In genomic region chr9:68727166-68727855, GRCm38 (mm10) we compare ENCODE assay signal across 28 mouse cellular contexts.
DNase-seq lines count a peak whose midpoint lies in the region; ATAC-seq lines count a peak whose summit lies in the region.
"Had no signal": no experiment of that assay in that cellular context is flagged by ENCODE, and none has a peak within 500 bp of the region (broad histone marks: within the 10 kb centered on the region; RNA-seq: fewer than 3 reads in every experiment).

No protein-coding gene starts in this region.

- no peaks in the 10 kb centered on the region for H3K36me3 ChIP-seq in heart, embryonic 11.5 days (ENCODE audit: control insufficient read depth, insufficient read depth, low read length)
- peaks cover 5% of the 10 kb centered on the region; the same call in 1 of the 2 replicates for H3K36me3 ChIP-seq in hindbrain, embryonic 10.5 days
- H3K36me3 ChIP-seq: embryonic facial prominence, embryonic 12.5 days; forebrain, embryonic 15.5 days; hindbrain, embryonic 15.5 days; lung, embryonic 15.5 days; neural tube, embryonic 12.5 days had no signal

- H3K9me3 ChIP-seq in heart, embryonic 11.5 days (replicated peaks; ENCODE audit: control insufficient read depth, low read length) = no peaks in the 10 kb centered on the region
- H3K9me3 ChIP-seq in hindbrain, embryonic 10.5 days = peaks cover 7% of the 10 kb centered on the region
- H3K9me3 ChIP-seq: forebrain, embryonic 15.5 days; lung, embryonic 15.5 days had no signal

- no peak overlapping the region for H3K4me3 ChIP-seq in heart, embryonic 11.5 days (ENCODE audit: low read depth, low read length)
- H3K4me3 ChIP-seq in hindbrain, embryonic 10.5 days = no peak overlapping the region
- H3K4me3 ChIP-seq: embryonic facial prominence, embryonic 12.5 days; forebrain, embryonic 10.5 days; forebrain, embryonic 15.5 days; heart, embryonic 13.5 days; hindbrain, embryonic 15.5 days; limb, embryonic 13.5 days; lung, embryonic 15.5 days; myocyte; neural tube, embryonic 12.5 days had no signal

- no peak overlapping the region for H3K9ac ChIP-seq in heart, embryonic 11.5 days (ENCODE audit: low read depth, low read length)
- H3K9ac ChIP-seq: embryonic facial prominence, embryonic 12.5 days; forebrain, embryonic 15.5 days; heart, embryonic 13.5 days; hindbrain, embryonic 15.5 days; limb, embryonic 13.5 days; lung, embryonic 15.5 days; neural tube, embryonic 12.5 days had no signal

- WGBS in heart, embryonic 11.5 days (ENCODE audit: insufficient replicate concordance) = 80% methylated on average over 11 of the region's 11 CpGs
- 81% methylated on average over 11 of the region's 11 CpGs for WGBS in hindbrain, embryonic 10.5 days

- no peak for ATAC-seq in heart, embryonic 11.5 days (replicated peaks; ENCODE audit: insufficient number of reproducible peaks, low FRiP score, low TSS enrichment)
- ATAC-seq: CD4-positive, CD25-positive, alpha-beta regulatory T cell, adult 4 months; forebrain, embryonic 15.5 days; inflammation-experienced regulatory T-cells, adult 6 months had no signal

- peak; percentile 61 to 65 for DNase-seq in heart, adult 18-20 months
- peak; percentile 9 to 13 for DNase-seq in kidney, postnatal 4 days
- DNase-seq in kidney, adult 8-10 months = no peak
- DNase-seq in heart, postnatal 14 days = peak; percentile 28 to 37
- DNase-seq in layer of hippocampus, adult 9-11 months = no peak
- no peak for DNase-seq in hindbrain, embryonic 10.5 days (ENCODE audit: low spot score)
- DNase-seq: adrenal gland, postnatal 14 days; cerebellum, adult 11 months; cerebellum, adult 9-10 months; cerebellum, postnatal 36 days; kidney, adult 11 months; lung, postnatal 36 days; thymus, postnatal 4 days had no signal

- peaks cover 5% of the 10 kb centered on the region for H3K4me1 ChIP-seq in heart, embryonic 11.5 days (ENCODE audit: control insufficient read depth, insufficient read depth, low read length)
- H3K4me1 ChIP-seq in hindbrain, embryonic 10.5 days (replicated peaks) = no peaks in the 10 kb centered on the region
- H3K4me1 ChIP-seq: embryonic facial prominence, embryonic 12.5 days; forebrain, embryonic 10.5 days; forebrain, embryonic 15.5 days; hindbrain, embryonic 15.5 days; limb, embryonic 13.5 days; neural tube, embryonic 12.5 days had no signal

- H3K4me2 ChIP-seq in heart, embryonic 11.5 days = no peak overlapping the region
- H3K4me2 ChIP-seq: embryonic facial prominence, embryonic 12.5 days; forebrain, embryonic 15.5 days; heart, embryonic 13.5 days; hindbrain, embryonic 15.5 days; limb, embryonic 13.5 days; liver, embryonic 11.5 days; lung, embryonic 15.5 days; midbrain, embryonic 11.5 days; neural tube, embryonic 12.5 days had no signal

- intact Hi-C loops in heart, postnatal 14 days (cut with DNase I) = no loop called here

- no peak overlapping the region for H3K27ac ChIP-seq in heart, embryonic 11.5 days (ENCODE audit: low read depth, low read length)
- H3K27ac ChIP-seq in hindbrain, embryonic 10.5 days = no peak overlapping the region
- H3K27ac ChIP-seq: embryonic facial prominence, embryonic 12.5 days; forebrain, embryonic 10.5 days; forebrain, embryonic 15.5 days; heart, embryonic 13.5 days; hindbrain, embryonic 15.5 days; kidney, postnatal 0 days; limb, embryonic 13.5 days; lung, embryonic 15.5 days; neural tube, embryonic 12.5 days had no signal

- H3K27me3 ChIP-seq in heart, embryonic 11.5 days (ENCODE audit: control insufficient read depth, insufficient read depth, low read length) = no peaks in the 10 kb centered on the region
- no peaks in the 10 kb centered on the region for H3K27me3 ChIP-seq in hindbrain, embryonic 10.5 days (ENCODE audit: insufficient read depth, poor library complexity, severe bottlenecking)
- H3K27me3 ChIP-seq: embryonic facial prominence, embryonic 12.5 days; forebrain, embryonic 15.5 days; heart, embryonic 13.5 days; hindbrain, embryonic 15.5 days; limb, embryonic 13.5 days; lung, embryonic 15.5 days; neural tube, embryonic 12.5 days had no signal

Comparison
In these comparisons a context has a peak if more than half of its experiments do, and no peak if none do; other contexts are left out.
1. DNase-seq: peak in heart, adult 18-20 months (2 of 2), kidney, postnatal 4 days (2 of 2) and heart, postnatal 14 days (2 of 2); none in kidney, adult 8-10 months (0 of 2), layer of hippocampus, adult 9-11 months (single experiment) and hindbrain, embryonic 10.5 days (single experiment).